Mouse (Mus musculus): ENCODE data around the gene Nupr1. TPM values are rescaled to one million over a fixed set of nuclear protein-coding genes. Genes with fewer than 3 reads are reported as not detected.
"Not testable (repeated sequence)": the region's sequence is repeated elsewhere in the genome, so short reads cannot be mapped to it uniquely, and the experiment has no call there.

Gene Nupr1
- polyA plus RNA-seq, 1 experiment from 2014 or later: 34.2 TPM

GRCm38 (mm10) chr7:126648486-126648885, 17.8 kb upstream of the Nupr1 start:
- Histone ChIP-seq H3K4me2 (ENCODE audit: low read depth, low read length) (peak overlapping the region; percentile 87), H3K27me3 (ENCODE audit: control insufficient read depth, insufficient read depth, low read depth, low read length) (no peaks in the 10 kb centered on the region), H3K4me3 (ENCODE audit: low read length) (peak overlapping the region; percentile 66; the same call in 1 of the 2 replicates), H3K9me3 (ENCODE audit: control insufficient read depth, low read length) (no peaks in the 10 kb centered on the region), H3K4me1 (replicated peaks; ENCODE audit: control insufficient read depth, insufficient read depth, low read length) (peaks cover 2% of the 10 kb centered on the region), H3K27ac (ENCODE audit: low read length) (no peak overlapping the region), H3K36me3 (ENCODE audit: control insufficient read depth, insufficient read depth, low read length) (no peaks in the 10 kb centered on the region), H3K9ac (ENCODE audit: low read length) (no peak overlapping the region)
- ATAC-seq (ENCODE audit: low read depth): no peak
- WGBS: 72% methylated on average over 4 of the region's 4 CpGs

GRCm38 (mm10) chr7:126645708-126646107, 15.0 kb upstream of the Nupr1 start:
- H3K36me3 ChIP-seq (ENCODE audit: control insufficient read depth, insufficient read depth, low read length): no peaks in the 10 kb centered on the region
- H3K9ac ChIP-seq (ENCODE audit: low read length): no peak overlapping the region
- peaks cover 2% of the 10 kb centered on the region for H3K4me1 ChIP-seq (replicated peaks; ENCODE audit: control insufficient read depth, insufficient read depth, low read length)
- no peak for ATAC-seq (ENCODE audit: low read depth)
- H3K4me2 ChIP-seq (ENCODE audit: low read depth, low read length): no peak overlapping the region
- H3K27ac ChIP-seq (ENCODE audit: low read length): no peak overlapping the region
- no peaks in the 10 kb centered on the region for H3K9me3 ChIP-seq (ENCODE audit: control insufficient read depth, low read length)
- no peak overlapping the region for H3K4me3 ChIP-seq (ENCODE audit: low read length)
- 51% methylated on average over 5 of the region's 5 CpGs for WGBS
- no peaks in the 10 kb centered on the region for H3K27me3 ChIP-seq (ENCODE audit: control insufficient read depth, insufficient read depth, low read depth, low read length)

- no peak for ATAC-seq (ENCODE audit: low read depth)
- peaks cover 1% of the 10 kb centered on the region; the same call in 1 of the 2 replicates for H3K4me1 ChIP-seq (replicated peaks; ENCODE audit: control insufficient read depth, insufficient read depth, low read length)
Measured at GRCm38 (mm10) chr7:126644914-126645313, 14.3 kb upstream of the Nupr1 start.

GRCm38 (mm10) chr7:126644345-126644744, 13.7 kb upstream of the Nupr1 start:
- Histone ChIP-seq H3K27me3 (ENCODE audit: control insufficient read depth, insufficient read depth, low read depth, low read length) (no peaks in the 10 kb centered on the region), H3K9ac (ENCODE audit: low read length) (no peak overlapping the region), H3K36me3 (ENCODE audit: control insufficient read depth, insufficient read depth, low read length) (no peaks in the 10 kb centered on the region), H3K4me3 (ENCODE audit: low read length) (no peak overlapping the region), H3K9me3 (ENCODE audit: control insufficient read depth, low read length) (no peaks in the 10 kb centered on the region), H3K27ac (ENCODE audit: low read length) (no peak overlapping the region), H3K4me2 (ENCODE audit: low read depth, low read length) (no peak overlapping the region), H3K4me1 (replicated peaks; ENCODE audit: control insufficient read depth, insufficient read depth, low read length) (no peaks in the 10 kb centered on the region)
- ATAC-seq (ENCODE audit: low read depth): no peak
- 74% methylated on average over 3 of the region's 3 CpGs for WGBS

More at GRCm38 (mm10) chr7:126644914-126645313, 14.3 kb upstream of the Nupr1 start:
- Histone ChIP-seq H3K9ac (ENCODE audit: low read length) (no peak overlapping the region), H3K27me3 (ENCODE audit: control insufficient read depth, insufficient read depth, low read depth, low read length) (no peaks in the 10 kb centered on the region), H3K4me2 (ENCODE audit: low read depth, low read length) (no peak overlapping the region), H3K36me3 (ENCODE audit: control insufficient read depth, insufficient read depth, low read length) (no peaks in the 10 kb centered on the region), H3K27ac (ENCODE audit: low read length) (no peak overlapping the region), H3K9me3 (ENCODE audit: control insufficient read depth, low read length) (no peaks in the 10 kb centered on the region), H3K4me3 (ENCODE audit: low read length) (no peak overlapping the region)

- H3K9ac ChIP-seq (ENCODE audit: low read length); H3K27ac ChIP-seq (ENCODE audit: low read length); H3K4me2 ChIP-seq (ENCODE audit: low read depth, low read length); H3K9me3 ChIP-seq (ENCODE audit: control insufficient read depth, low read length); H3K4me1 ChIP-seq (replicated peaks; ENCODE audit: control insufficient read depth, insufficient read depth, low read length); H3K36me3 ChIP-seq (ENCODE audit: control insufficient read depth, insufficient read depth, low read length); H3K4me3 ChIP-seq (ENCODE audit: low read length); H3K27me3 ChIP-seq (ENCODE audit: control insufficient read depth, insufficient read depth, low read depth, low read length): not testable (repeated sequence)
- WGBS: 56% methylated on average over 3 of the region's 3 CpGs
- peak; percentile 47; the same call in 1 of the 2 replicates for ATAC-seq (ENCODE audit: low read depth)
Measured at GRCm38 (mm10) chr7:126643244-126643617, 12.6 kb upstream of the Nupr1 start.

GRCm38 (mm10) chr7:126642545-126643243, 12.0 kb upstream of the Nupr1 start:
- 66% methylated on average over 5 of the region's 5 CpGs for WGBS
- Histone ChIP-seq H3K4me2 (ENCODE audit: low read depth, low read length) (no peak overlapping the region), H3K27ac (ENCODE audit: low read length) (no peak overlapping the region), H3K9ac (ENCODE audit: low read length) (no peak overlapping the region), H3K27me3 (ENCODE audit: control insufficient read depth, insufficient read depth, low read depth, low read length) (no peaks in the 10 kb centered on the region), H3K4me1 (replicated peaks; ENCODE audit: control insufficient read depth, insufficient read depth, low read length) (no peaks in the 10 kb centered on the region), H3K9me3 (ENCODE audit: control insufficient read depth, low read length) (no peaks in the 10 kb centered on the region), H3K4me3 (ENCODE audit: low read length) (no peak overlapping the region), H3K36me3 (ENCODE audit: control insufficient read depth, insufficient read depth, low read length) (no peaks in the 10 kb centered on the region)
- no peak for ATAC-seq (ENCODE audit: low read depth)

- Histone ChIP-seq H3K27ac (ENCODE audit: low read length) (peak overlapping the region; percentile 22; the same call in 1 of the 2 replicates), H3K4me3 (ENCODE audit: low read length) (no peak overlapping the region), H3K27me3 (ENCODE audit: control insufficient read depth, insufficient read depth, low read depth, low read length) (no peaks in the 10 kb centered on the region), H3K9ac (ENCODE audit: low read length) (peak overlapping the region; percentile 4; the same call in 1 of the 2 replicates), H3K36me3 (ENCODE audit: control insufficient read depth, insufficient read depth, low read length) (no peaks in the 10 kb centered on the region), H3K4me1 (replicated peaks; ENCODE audit: control insufficient read depth, insufficient read depth, low read length) (no peaks in the 10 kb centered on the region), H3K9me3 (ENCODE audit: control insufficient read depth, low read length) (no peaks in the 10 kb centered on the region), H3K4me2 (ENCODE audit: low read depth, low read length) (no peak overlapping the region)
- WGBS: 9% methylated on average over 4 of the region's 4 CpGs
- peak; percentile 68 for ATAC-seq (ENCODE audit: low read depth)
Measured at GRCm38 (mm10) chr7:126636733-126637520, 6.3 kb upstream of the Nupr1 start.

- H3K4me3 ChIP-seq (ENCODE audit: low read length): no peak overlapping the region
- ATAC-seq (ENCODE audit: low read depth): no peak
- H3K9me3 ChIP-seq (ENCODE audit: control insufficient read depth, low read length): no peaks in the 10 kb centered on the region
- H3K36me3 ChIP-seq (ENCODE audit: control insufficient read depth, insufficient read depth, low read length): no peaks in the 10 kb centered on the region
- H3K9ac ChIP-seq (ENCODE audit: low read length): no peak overlapping the region
- no peaks in the 10 kb centered on the region for H3K4me1 ChIP-seq (replicated peaks; ENCODE audit: control insufficient read depth, insufficient read depth, low read length)
- no peaks in the 10 kb centered on the region for H3K27me3 ChIP-seq (ENCODE audit: control insufficient read depth, insufficient read depth, low read depth, low read length)
- no peak overlapping the region for H3K4me2 ChIP-seq (ENCODE audit: low read depth, low read length)
- H3K27ac ChIP-seq (ENCODE audit: low read length): no peak overlapping the region
Measured at GRCm38 (mm10) chr7:126635375-126635774, 4.7 kb upstream of the Nupr1 start.

- Histone ChIP-seq H3K4me2 (ENCODE audit: low read depth, low read length) (no peak overlapping the region), H3K9me3 (ENCODE audit: control insufficient read depth, low read length) (no peaks in the 10 kb centered on the region), H3K4me1 (replicated peaks; ENCODE audit: control insufficient read depth, insufficient read depth, low read length) (no peaks in the 10 kb centered on the region), H3K27ac (ENCODE audit: low read length) (no peak overlapping the region), H3K4me3 (ENCODE audit: low read length) (no peak overlapping the region), H3K9ac (ENCODE audit: low read length) (no peak overlapping the region), H3K27me3 (ENCODE audit: control insufficient read depth, insufficient read depth, low read depth, low read length) (no peaks in the 10 kb centered on the region), H3K36me3 (ENCODE audit: control insufficient read depth, insufficient read depth, low read length) (no peaks in the 10 kb centered on the region)
- no peak for ATAC-seq (ENCODE audit: low read depth)
- WGBS: 77% methylated on average over 2 of the region's 2 CpGs
Measured at GRCm38 (mm10) chr7:126632478-126632877, 1.8 kb upstream of the Nupr1 start.
